Mouse (Mus musculus): Measurements from ENCODE around the gene Gtf2ird2. TPM values are rescaled to one million over a fixed set of nuclear protein-coding genes. Genes with fewer than 3 reads are reported as not detected.

Gene Gtf2ird2
- polyA plus RNA-seq, 1 experiment from 2014 or later: 7.5 TPM

- ATAC-seq (replicated peaks; ENCODE audit: low FRiP score, low TSS enrichment, low read depth) (no peak), DNase-seq (ENCODE audit: low spot score) (no peak)
- Histone ChIP-seq H3K36me3 (ENCODE audit: control insufficient read depth, insufficient read depth, low read length) (peaks cover 100% of the 10 kb centered on the region), H3K9me3 (ENCODE audit: control insufficient read depth, low read length) (no peaks in the 10 kb centered on the region), H3K4me3 (ENCODE audit: low read depth, low read length) (no peak overlapping the region), H3K9ac (ENCODE audit: low read length) (no peak overlapping the region), H3K4me2 (ENCODE audit: low read length) (no peak overlapping the region), H3K27ac (ENCODE audit: low read depth) (no peak overlapping the region), H3K4me1 (replicated peaks; ENCODE audit: control insufficient read depth, insufficient read depth, low read length) (no peaks in the 10 kb centered on the region), H3K27me3 (replicated peaks; ENCODE audit: control insufficient read depth, insufficient read depth, low read length) (no peaks in the 10 kb centered on the region)
- 89% methylated on average over 26 of the region's 26 CpGs for WGBS
Measured at GRCm38 (mm10) chr5:134243661-134244436, 60.0 kb downstream of the Gtf2ird2 start.

GRCm38 (mm10) chr5:134244890-134245289 lies 61.1 kb downstream of the Gtf2ird2 start:
- Histone ChIP-seq H3K4me1 (replicated peaks; ENCODE audit: control insufficient read depth, insufficient read depth, low read length) (no peaks in the 10 kb centered on the region), H3K9me3 (ENCODE audit: control insufficient read depth, low read length) (no peaks in the 10 kb centered on the region), H3K27ac (ENCODE audit: low read depth) (no peak overlapping the region), H3K36me3 (ENCODE audit: control insufficient read depth, insufficient read depth, low read length) (peaks cover 100% of the 10 kb centered on the region), H3K4me3 (ENCODE audit: low read depth, low read length) (no peak overlapping the region), H3K4me2 (ENCODE audit: low read length) (no peak overlapping the region), H3K9ac (ENCODE audit: low read length) (no peak overlapping the region), H3K27me3 (replicated peaks; ENCODE audit: control insufficient read depth, insufficient read depth, low read length) (no peaks in the 10 kb centered on the region)
- 96% methylated on average over 5 of the region's 5 CpGs for WGBS
- no peak for DNase-seq (ENCODE audit: low spot score)
- ATAC-seq (replicated peaks; ENCODE audit: low FRiP score, low TSS enrichment, low read depth): no peak

GRCm38 (mm10) chr5:134246146-134246545 lies 62.3 kb downstream of the Gtf2ird2 start:
- ATAC-seq (replicated peaks; ENCODE audit: low FRiP score, low TSS enrichment, low read depth) (no peak), DNase-seq (ENCODE audit: low spot score) (no peak)
- Histone ChIP-seq H3K9me3 (ENCODE audit: control insufficient read depth, low read length) (no peaks in the 10 kb centered on the region), H3K4me3 (ENCODE audit: low read depth, low read length) (no peak overlapping the region), H3K27ac (ENCODE audit: low read depth) (no peak overlapping the region), H3K4me2 (ENCODE audit: low read length) (no peak overlapping the region), H3K36me3 (ENCODE audit: control insufficient read depth, insufficient read depth, low read length) (peaks cover 100% of the 10 kb centered on the region), H3K9ac (ENCODE audit: low read length) (no peak overlapping the region), H3K27me3 (replicated peaks; ENCODE audit: control insufficient read depth, insufficient read depth, low read length) (no peaks in the 10 kb centered on the region), H3K4me1 (replicated peaks; ENCODE audit: control insufficient read depth, insufficient read depth, low read length) (no peaks in the 10 kb centered on the region)
- 94% methylated on average over 5 of the region's 5 CpGs for WGBS

- WGBS: 89% methylated on average over 14 of the region's 14 CpGs
- no peaks in the 10 kb centered on the region for H3K27me3 ChIP-seq (replicated peaks; ENCODE audit: control insufficient read depth, insufficient read depth, low read length)
Measured at GRCm38 (mm10) chr5:134248608-134249244, 64.9 kb downstream of the Gtf2ird2 start.

GRCm38 (mm10) chr5:134249245-134249649 lies 65.4 kb downstream of the Gtf2ird2 start:
- DNase-seq (ENCODE audit: low spot score): no peak
- Histone ChIP-seq H3K9ac (ENCODE audit: low read length) (no peak overlapping the region), H3K27me3 (replicated peaks; ENCODE audit: control insufficient read depth, insufficient read depth, low read length) (no peaks in the 10 kb centered on the region), H3K4me1 (replicated peaks; ENCODE audit: control insufficient read depth, insufficient read depth, low read length) (no peaks in the 10 kb centered on the region), H3K36me3 (ENCODE audit: control insufficient read depth, insufficient read depth, low read length) (peaks cover 100% of the 10 kb centered on the region), H3K4me3 (ENCODE audit: low read depth, low read length) (no peak overlapping the region), H3K4me2 (ENCODE audit: low read length) (no peak overlapping the region), H3K27ac (ENCODE audit: low read depth) (no peak overlapping the region), H3K9me3 (ENCODE audit: control insufficient read depth, low read length) (no peaks in the 10 kb centered on the region)
- 92% methylated on average over 8 of the region's 8 CpGs for WGBS
- ATAC-seq (replicated peaks; ENCODE audit: low FRiP score, low TSS enrichment, low read depth): no peak

More at GRCm38 (mm10) chr5:134248608-134249244, 64.9 kb downstream of the Gtf2ird2 start:
- Histone ChIP-seq H3K27ac (ENCODE audit: low read depth) (no peak overlapping the region), H3K4me2 (ENCODE audit: low read length) (no peak overlapping the region), H3K4me1 (replicated peaks; ENCODE audit: control insufficient read depth, insufficient read depth, low read length) (no peaks in the 10 kb centered on the region), H3K9me3 (ENCODE audit: control insufficient read depth, low read length) (no peaks in the 10 kb centered on the region), H3K9ac (ENCODE audit: low read length) (no peak overlapping the region), H3K36me3 (ENCODE audit: control insufficient read depth, insufficient read depth, low read length) (peaks cover 100% of the 10 kb centered on the region), H3K4me3 (ENCODE audit: low read depth, low read length) (no peak overlapping the region)
- DNase-seq (ENCODE audit: low spot score) (no peak), ATAC-seq (replicated peaks; ENCODE audit: low FRiP score, low TSS enrichment, low read depth) (no peak)

- H3K4me2 ChIP-seq (ENCODE audit: low read length): no peak overlapping the region
- no peaks in the 10 kb centered on the region for H3K4me1 ChIP-seq (replicated peaks; ENCODE audit: control insufficient read depth, insufficient read depth, low read length)
- no peak for ATAC-seq (replicated peaks; ENCODE audit: low FRiP score, low TSS enrichment, low read depth)
- DNase-seq (ENCODE audit: low spot score): no peak
- H3K27me3 ChIP-seq (replicated peaks; ENCODE audit: control insufficient read depth, insufficient read depth, low read length): no peaks in the 10 kb centered on the region
- no peak overlapping the region for H3K4me3 ChIP-seq (ENCODE audit: low read depth, low read length)
- no peak overlapping the region for H3K9ac ChIP-seq (ENCODE audit: low read length)
- H3K9me3 ChIP-seq (ENCODE audit: control insufficient read depth, low read length): no peaks in the 10 kb centered on the region
- H3K36me3 ChIP-seq (ENCODE audit: control insufficient read depth, insufficient read depth, low read length): peaks cover 100% of the 10 kb centered on the region
- WGBS: 97% methylated on average over 3 of the region's 3 CpGs
- H3K27ac ChIP-seq (ENCODE audit: low read depth): no peak overlapping the region
Measured at GRCm38 (mm10) chr5:134250601-134251000, 66.8 kb downstream of the Gtf2ird2 start.

- WGBS: 98% methylated on average over 4 of the region's 4 CpGs
- DNase-seq (ENCODE audit: low spot score): no peak
- Histone ChIP-seq H3K4me2 (ENCODE audit: low read length) (no peak overlapping the region), H3K36me3 (ENCODE audit: control insufficient read depth, insufficient read depth, low read length) (peaks cover 100% of the 10 kb centered on the region), H3K4me1 (replicated peaks; ENCODE audit: control insufficient read depth, insufficient read depth, low read length) (no peaks in the 10 kb centered on the region), H3K9ac (ENCODE audit: low read length) (no peak overlapping the region), H3K9me3 (ENCODE audit: control insufficient read depth, low read length) (no peaks in the 10 kb centered on the region), H3K4me3 (ENCODE audit: low read depth, low read length) (no peak overlapping the region), H3K27ac (ENCODE audit: low read depth) (no peak overlapping the region), H3K27me3 (replicated peaks; ENCODE audit: control insufficient read depth, insufficient read depth, low read length) (no peaks in the 10 kb centered on the region)
- ATAC-seq (replicated peaks; ENCODE audit: low FRiP score, low TSS enrichment, low read depth): no peak
Measured at GRCm38 (mm10) chr5:134251083-134251482, 67.3 kb downstream of the Gtf2ird2 start.

- Histone ChIP-seq H3K4me3 (ENCODE audit: low read depth, low read length) (no peak overlapping the region), H3K36me3 (ENCODE audit: control insufficient read depth, insufficient read depth, low read length) (peaks cover 95% of the 10 kb centered on the region), H3K9me3 (ENCODE audit: control insufficient read depth, low read length) (no peaks in the 10 kb centered on the region), H3K4me2 (ENCODE audit: low read length) (no peak overlapping the region), H3K9ac (ENCODE audit: low read length) (no peak overlapping the region), H3K4me1 (replicated peaks; ENCODE audit: control insufficient read depth, insufficient read depth, low read length) (no peaks in the 10 kb centered on the region), H3K27me3 (replicated peaks; ENCODE audit: control insufficient read depth, insufficient read depth, low read length) (no peaks in the 10 kb centered on the region), H3K27ac (ENCODE audit: low read depth) (no peak overlapping the region)
- DNase-seq (ENCODE audit: low spot score) (no peak), ATAC-seq (replicated peaks; ENCODE audit: low FRiP score, low TSS enrichment, low read depth) (no peak)
- WGBS: 70% methylated on average over 3 of the region's 3 CpGs
Measured at GRCm38 (mm10) chr5:134253806-134254205, 70.0 kb downstream of the Gtf2ird2 start.

Data from intestine, embryonic 14.5 days (tissue).